In genomic region chr9:31405217-31405616, GRCm38 (mm10) we compare ENCODE assay signal across 8 mouse cellular contexts. TPM values are rescaled to one million over a fixed set of nuclear protein-coding genes. Genes with fewer than 3 reads are reported as not detected.
DNase-seq lines count a peak whose midpoint lies in the region; ATAC-seq and TF ChIP-seq lines count a peak whose summit lies in the region.

No protein-coding gene starts in this region.

- peaks cover 51% of the 10 kb centered on the region for H3K36me3 ChIP-seq in lung, postnatal 0 days (ENCODE audit: insufficient read depth, low read length)

- H3K4me3 ChIP-seq in lung, postnatal 0 days (ENCODE audit: low read depth, low read length): no peak overlapping the region

- H3K9ac ChIP-seq in lung, postnatal 0 days (replicated peaks; ENCODE audit: low read depth): no peak overlapping the region

- TF ChIP-seq CTCF in lung, postnatal 0 days (IDR thresholded peaks at IDR 0.05): peak; percentile 71

- H3K9me3 ChIP-seq in lung, postnatal 0 days (ENCODE audit: low read length): no peaks in the 10 kb centered on the region

- ATAC-seq in lung, postnatal 0 days: no peak

- H3K4me1 ChIP-seq in lung, postnatal 0 days (ENCODE audit: insufficient read depth, low read depth, low read length): no peaks in the 10 kb centered on the region

- intact Hi-C loops in gastrocnemius, postnatal 14 days (cut with DNase I; ENCODE audit: low total_unique reads): no loop called here

- H3K4me2 ChIP-seq in lung, postnatal 0 days (replicated peaks; ENCODE audit: low read depth, low read length): no peak overlapping the region

- no peak overlapping the region for H3K27ac ChIP-seq in lung, postnatal 0 days (ENCODE audit: low read length)

- H3K27me3 ChIP-seq in lung, postnatal 0 days (replicated peaks; ENCODE audit: insufficient read depth, low read length): no peaks in the 10 kb centered on the region

- no peak for TF ChIP-seq EP300 in lung, postnatal 0 days (IDR thresholded peaks at IDR 0.05)

- DNase-seq in cerebellum, postnatal 10 days: peak; percentile 54 to 55
- no peak for DNase-seq in cerebellum, postnatal 36 days
- DNase-seq in ovary, postnatal 14 days (ENCODE audit: low spot score): peak; percentile 27
- no peak for DNase-seq in ovary, adult 18-20 months (ENCODE audit: low spot score)
- DNase-seq in embryo, embryonic 9.5 days (ENCODE audit: extremely low spot score): peak; percentile 10
- no peak for DNase-seq in lung, postnatal 0 days (ENCODE audit: low spot score)
- DNase-seq in gastrocnemius, postnatal 14 days: no peak
- DNase-seq in layer of hippocampus, postnatal 10 days (ENCODE audit: low spot score in 2 of 2): no peak

- WGBS in lung, postnatal 0 days: 62% methylated on average over 6 of the region's 6 CpGs

RNA-seq across cellular contexts. Expression of gene Nfrkb, which starts 19.2 kb away (rescaled TPM):
- 13.0 and 13.3 TPM in 2 replicates for polyA plus RNA-seq in lung, postnatal 0 days (2015; fragmentation: Nextera tagmentation; extraction: Ambion mirVana)
- 1 to 10 TPM; 8.5 to 9.8 TPM for total RNA-seq in gastrocnemius, postnatal 14 days (2021)
- 10 to 100 TPM; 35.5 to 38.3 TPM for total RNA-seq in layer of hippocampus, postnatal 10 days (2021)

RNA-seq across cellular contexts. Expression of gene Tmem45b, which starts 59.0 kb away (rescaled TPM):
- polyA plus RNA-seq in lung, postnatal 0 days (2015; fragmentation: Nextera tagmentation; extraction: Ambion mirVana): 0.20 TPM in 1 of 2 replicates, not detected in the other
- under 1 TPM in 1 of 2 experiments, not detected in 1; 0.35 TPM for total RNA-seq in gastrocnemius, postnatal 14 days (2021)
- total RNA-seq in layer of hippocampus, postnatal 10 days (2021): not detected

Comparison
In these comparisons a context has a peak if more than half of its experiments do, and no peak if none do; other contexts are left out.
1. DNase-seq: peak in cerebellum, postnatal 10 days (2 of 2), ovary, postnatal 14 days (single experiment) and embryo, embryonic 9.5 days (single experiment); none in cerebellum, postnatal 36 days (0 of 2), ovary, adult 18-20 months (single experiment), lung, postnatal 0 days (single experiment), gastrocnemius, postnatal 14 days (single experiment) and layer of hippocampus, postnatal 10 days (0 of 2).